Mouse (Mus musculus): ENCODE data around the gene Gng12.

The Gng12 gene

DNA sequence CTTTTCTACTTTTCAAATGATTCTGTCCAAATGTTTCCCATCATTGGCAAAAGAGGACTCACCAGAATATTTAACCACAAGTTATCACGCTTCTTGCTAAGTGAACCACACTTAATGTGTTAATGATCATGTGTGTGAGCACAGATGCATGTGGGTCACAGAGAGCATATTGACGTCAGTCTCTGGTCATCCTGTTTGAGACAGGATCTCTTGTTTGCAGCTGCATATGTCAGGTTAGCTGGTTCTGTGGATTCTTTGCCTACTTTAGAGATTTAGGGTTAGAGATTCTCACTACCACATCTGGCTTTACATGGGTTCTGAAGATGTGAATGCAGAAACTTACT is 153.5 kb downstream of the Gng12 start:
- in situ Hi-C loops (cut with MboI, MseI): no loop called here

DNA sequence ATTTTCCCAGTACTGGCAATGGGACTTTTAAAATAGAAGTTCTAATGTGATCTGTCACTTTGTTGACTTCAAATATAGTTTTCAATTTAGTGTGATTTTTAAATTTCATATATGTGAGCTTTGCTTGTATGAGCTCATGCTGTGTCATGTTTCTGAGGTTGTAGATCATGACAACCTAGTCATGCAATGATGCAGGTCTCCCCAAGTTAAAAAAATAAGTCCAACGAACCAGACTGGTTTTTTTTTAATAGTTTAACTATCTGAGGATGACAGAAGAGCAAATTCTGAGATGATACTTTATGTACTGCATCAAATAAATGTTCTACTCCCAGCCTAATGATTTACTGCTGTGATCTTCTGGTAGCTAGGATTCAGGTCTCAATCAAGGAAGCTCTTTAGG is 153.9 kb downstream of the Gng12 start:
- in situ Hi-C loops (cut with MboI, MseI): no loop called here

DNA sequence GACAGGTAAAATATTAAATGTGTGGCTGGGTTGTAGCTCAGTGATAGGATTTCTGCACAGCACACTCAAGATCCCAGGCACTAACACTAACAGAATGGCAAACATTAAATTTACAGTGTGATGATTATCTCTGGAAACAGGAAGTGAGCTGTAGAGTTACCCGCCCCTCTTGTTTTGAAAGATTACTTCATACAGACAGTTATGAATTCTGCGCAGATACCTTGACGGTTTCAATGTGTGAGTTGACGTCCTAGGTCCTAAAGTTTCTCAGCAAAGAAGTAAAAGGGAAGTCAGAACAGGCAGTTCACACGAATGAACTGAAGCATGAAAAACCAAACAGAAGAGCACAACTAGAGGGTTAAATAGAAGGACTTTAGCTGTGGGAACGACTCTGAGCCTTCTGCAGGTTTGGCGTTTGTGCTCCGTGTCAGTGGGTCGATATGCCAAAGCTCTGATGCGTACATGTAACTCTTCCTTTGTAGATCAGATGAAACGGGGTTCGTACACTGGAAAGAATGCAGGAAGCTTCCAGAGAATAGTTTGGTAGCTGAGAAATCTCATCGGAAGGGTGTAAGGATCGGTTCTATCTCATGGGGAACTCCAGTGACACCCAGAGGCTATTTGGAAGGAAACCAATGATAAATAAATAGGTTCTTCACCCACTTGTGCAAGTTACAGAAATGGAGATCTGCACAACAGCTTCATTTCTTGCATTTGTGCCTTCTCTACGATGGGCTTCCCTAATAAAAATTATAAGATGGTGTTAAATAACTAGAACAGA is 160.1 kb downstream of the Gng12 start:
- in situ Hi-C loops (cut with MboI, MseI): no loop called here

DNA sequence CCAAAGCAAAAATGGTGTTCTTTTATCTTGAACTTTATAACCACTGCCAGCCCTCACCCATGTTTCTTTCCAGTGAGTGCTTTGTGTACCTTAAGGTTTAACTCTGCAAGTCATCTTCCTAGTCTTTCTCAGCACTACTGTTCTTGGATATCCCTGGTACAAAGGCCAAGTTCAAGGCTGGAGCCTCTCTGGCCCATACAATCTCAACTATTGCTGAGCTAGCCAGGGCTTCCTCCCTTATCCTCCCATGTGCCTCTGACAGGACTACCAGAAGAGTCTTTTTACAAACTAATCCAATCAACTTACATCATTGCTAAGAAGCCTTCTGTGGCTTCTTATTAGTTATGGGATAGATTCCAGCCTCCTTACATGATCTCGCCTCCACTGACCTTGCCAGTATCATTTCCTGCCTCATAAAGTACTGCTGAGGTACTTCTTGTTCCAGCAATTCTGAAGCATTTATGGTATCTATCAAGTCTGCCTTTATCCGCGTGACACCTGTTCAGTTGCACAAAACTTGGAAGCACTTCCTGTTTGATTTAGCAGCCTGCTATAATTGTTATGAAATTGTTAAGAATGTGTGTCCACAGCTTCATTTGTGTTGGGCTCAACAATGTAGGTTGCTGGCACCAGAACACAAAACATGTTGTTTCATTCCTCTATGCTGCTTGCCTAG is 160.8 kb downstream of the Gng12 start:
- in situ Hi-C loops (cut with MboI, MseI): no loop called here

DNA sequence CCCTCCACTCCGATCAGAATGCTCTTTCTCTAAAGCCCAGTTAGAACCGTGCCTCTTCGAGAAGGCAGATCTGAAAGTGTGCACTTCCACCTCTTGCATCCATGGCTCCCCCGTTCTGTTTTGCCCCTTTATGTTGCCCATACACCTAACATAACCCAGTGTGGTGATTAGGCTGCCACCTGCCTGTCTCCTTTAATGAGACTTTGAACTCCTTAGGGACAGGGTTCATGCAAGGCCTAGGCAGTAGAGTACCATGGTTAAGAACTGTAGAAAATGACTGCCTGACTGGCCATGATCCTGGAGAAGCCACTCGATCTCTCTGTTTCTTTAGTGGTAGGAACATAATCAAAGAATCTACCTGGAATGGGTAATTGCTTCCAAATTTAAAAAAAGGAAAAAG is 161.4 kb downstream of the Gng12 start:
- in situ Hi-C loops (cut with MboI, MseI): no loop called here

DNA sequence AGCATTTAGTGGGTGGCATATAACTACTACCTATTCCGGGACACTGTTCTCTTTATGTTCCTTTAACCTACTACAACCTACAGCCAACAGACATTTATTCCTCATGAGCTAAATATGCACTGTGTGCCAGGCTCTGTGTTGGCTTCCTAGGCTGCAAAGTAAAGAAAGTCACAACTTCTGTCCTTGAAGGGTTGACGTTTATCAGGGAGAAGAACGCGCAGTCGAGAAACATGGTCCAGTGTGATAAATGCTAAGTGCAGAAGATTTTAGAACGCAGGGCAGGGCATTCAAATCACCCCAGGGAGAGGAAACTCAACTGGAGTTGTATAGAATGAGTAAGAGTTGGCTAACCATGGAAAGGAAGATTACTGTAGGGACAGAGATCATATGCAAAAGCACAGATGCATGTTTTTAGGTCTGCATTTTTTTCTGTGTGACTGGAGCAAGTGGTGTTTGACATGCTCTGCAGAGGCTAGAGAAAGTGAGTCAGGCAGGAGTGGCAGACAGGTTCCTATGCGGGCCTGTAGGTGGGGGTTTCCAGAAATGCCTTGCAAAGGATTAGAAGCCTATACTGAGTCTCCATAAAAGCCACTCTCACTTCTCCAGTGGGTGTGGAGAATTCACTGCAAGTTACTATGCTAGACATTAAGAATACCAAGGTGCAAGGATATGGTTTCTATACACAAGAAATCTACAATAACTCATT is 161.9 kb downstream of the Gng12 start:
- in situ Hi-C loops (cut with MboI, MseI): no loop called here

DNA sequence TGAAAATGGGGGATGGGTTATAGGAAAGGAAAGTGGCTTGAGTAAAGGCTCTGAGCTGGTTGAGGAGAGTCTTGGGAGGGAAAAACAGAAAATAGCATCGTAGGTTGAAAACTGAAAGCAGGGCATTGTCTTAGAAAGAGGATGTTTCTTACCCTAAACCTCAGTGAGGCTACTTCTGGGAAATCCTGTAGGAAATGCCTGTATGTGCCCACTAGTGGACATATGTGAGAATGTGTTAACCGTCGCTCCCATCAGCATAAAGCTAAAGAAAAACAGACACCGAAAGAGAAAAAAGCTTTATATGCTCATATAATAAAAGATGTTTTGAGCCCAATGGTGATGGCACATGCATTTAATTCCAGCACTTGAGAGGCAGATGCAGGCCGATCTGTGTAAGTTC is 163.9 kb downstream of the Gng12 start:
- in situ Hi-C loops (cut with MboI, MseI): no loop called here

DNA sequence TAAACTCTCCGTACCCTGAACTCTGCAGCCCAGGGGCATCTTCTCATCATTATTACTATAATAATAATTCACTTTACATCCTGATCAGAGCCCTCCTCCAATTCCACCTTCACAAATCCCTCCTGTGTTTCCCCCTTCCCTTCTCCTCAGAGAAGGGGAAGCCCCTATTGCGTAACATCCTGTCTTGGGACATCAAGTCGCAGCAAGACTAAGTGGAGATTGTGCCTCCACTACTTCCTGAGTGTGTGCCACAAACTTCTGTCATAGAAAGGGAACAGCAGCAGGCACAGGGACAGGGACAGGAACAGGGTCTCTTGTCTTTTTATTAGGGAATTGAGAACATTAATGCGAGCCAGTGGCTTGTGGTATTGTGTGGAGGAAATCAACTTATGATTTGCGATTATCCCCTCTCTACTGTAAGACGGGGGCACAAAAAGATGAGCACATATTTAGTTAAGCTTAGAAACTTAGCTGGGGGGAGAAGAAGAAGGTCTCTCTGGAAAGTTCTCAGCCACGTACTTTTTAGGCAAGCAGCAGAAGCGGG is 173.1 kb downstream of the Gng12 start:
- in situ Hi-C loops (cut with MboI, MseI): no loop called here

DNA sequence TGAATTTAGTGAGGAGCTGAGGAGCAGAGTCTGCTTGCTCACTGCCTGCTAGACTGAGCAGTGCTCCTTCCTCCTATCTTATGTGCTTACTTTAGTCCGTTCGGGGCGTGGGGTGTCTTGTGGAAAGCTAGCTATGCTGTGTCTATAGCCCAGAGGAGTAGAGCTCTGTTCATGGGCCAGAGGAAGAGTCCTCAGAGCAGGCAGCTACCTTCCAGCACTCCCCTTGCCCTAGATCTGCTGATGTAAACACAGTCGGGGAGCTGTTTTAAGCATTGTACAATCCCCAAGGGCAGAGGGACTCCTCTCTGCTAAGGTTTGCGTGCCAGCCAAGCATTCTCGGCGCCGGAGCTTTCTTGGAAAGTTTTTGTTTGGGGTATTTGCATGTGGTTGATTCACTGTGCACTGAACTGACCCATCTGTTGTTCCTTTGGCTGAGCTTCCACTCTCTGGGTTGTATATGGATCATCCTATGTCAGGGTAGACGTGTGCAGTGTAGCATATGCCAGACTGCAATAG is 173.7 kb downstream of the Gng12 start:
- in situ Hi-C loops (cut with MboI, MseI): loop anchor here (10.0 kb wide), 1 partner anchor 185 kb away; no protein-coding TSS in a partner anchor
